Mouse (Mus musculus): ENCODE measurements around the gene Fez2. TPM values are rescaled to one million over a fixed set of nuclear protein-coding genes. Genes with fewer than 3 reads are reported as not detected.

The Fez2 gene
- polyA plus RNA-seq, 1 experiment from 2014 or later, result 43.7 TPM

- Histone ChIP-seq H3K27ac (no peak overlapping the region), H3K36me3 (peaks cover 28% of the 10 kb centered on the region), H3K4me1 (peaks cover 3% of the 10 kb centered on the region; the same call in 1 of the 2 replicates), H3K4me3 (no peak overlapping the region), H3K9me3 (no peaks in the 10 kb centered on the region), H3K27me3 (ENCODE audit: insufficient read depth, poor library complexity, severe bottlenecking) (no peaks in the 10 kb centered on the region)
- DNase-seq (ENCODE audit: low spot score), result peak; percentile 68
- 66% methylated on average over 8 of the region's 8 CpGs for WGBS
Observed at GRCm38 (mm10) chr17:78376587-78376986, 41.4 kb downstream of the Fez2 start.

- peak; percentile 63 for DNase-seq (ENCODE audit: low spot score)
- no peaks in the 10 kb centered on the region for H3K27me3 ChIP-seq (ENCODE audit: insufficient read depth, poor library complexity, severe bottlenecking)
- H3K4me3 ChIP-seq, result no peak overlapping the region
- no peaks in the 10 kb centered on the region for H3K9me3 ChIP-seq
- 60% methylated on average over 10 of the region's 10 CpGs for WGBS
- H3K4me1 ChIP-seq, result peaks cover 3% of the 10 kb centered on the region; the same call in 1 of the 2 replicates
- peaks cover 25% of the 10 kb centered on the region for H3K36me3 ChIP-seq
- H3K27ac ChIP-seq, result no peak overlapping the region
Observed at GRCm38 (mm10) chr17:78374756-78375155, 43.2 kb downstream of the Fez2 start.

GRCm38 (mm10) chr17:78373849-78374248, 44.1 kb downstream of the Fez2 start:
- Histone ChIP-seq H3K4me3 (no peak overlapping the region), H3K27me3 (ENCODE audit: insufficient read depth, poor library complexity, severe bottlenecking) (no peaks in the 10 kb centered on the region), H3K9me3 (no peaks in the 10 kb centered on the region), H3K27ac (no peak overlapping the region), H3K36me3 (peaks cover 25% of the 10 kb centered on the region), H3K4me1 (peaks cover 3% of the 10 kb centered on the region; the same call in 1 of the 2 replicates)
- 88% methylated on average over 8 of the region's 8 CpGs for WGBS
- DNase-seq (ENCODE audit: low spot score), result no peak

- Histone ChIP-seq H3K36me3 (peaks cover 26% of the 10 kb centered on the region), H3K4me1 (peaks cover 3% of the 10 kb centered on the region; the same call in 1 of the 2 replicates), H3K4me3 (no peak overlapping the region), H3K27me3 (ENCODE audit: insufficient read depth, poor library complexity, severe bottlenecking) (no peaks in the 10 kb centered on the region), H3K27ac (no peak overlapping the region), H3K9me3 (no peaks in the 10 kb centered on the region)
- WGBS, result 85% methylated on average over 6 of the region's 6 CpGs
- DNase-seq (ENCODE audit: low spot score), result no peak
Observed at GRCm38 (mm10) chr17:78373174-78373573, 44.8 kb downstream of the Fez2 start.

- Histone ChIP-seq H3K27me3 (ENCODE audit: insufficient read depth, poor library complexity, severe bottlenecking) (no peaks in the 10 kb centered on the region), H3K36me3 (peaks cover 26% of the 10 kb centered on the region), H3K4me1 (no peaks in the 10 kb centered on the region), H3K9me3 (no peaks in the 10 kb centered on the region), H3K27ac (no peak overlapping the region), H3K4me3 (no peak overlapping the region)
- no peak for DNase-seq (ENCODE audit: low spot score)
- WGBS, result 73% methylated on average over 1 of the region's 1 CpGs
Observed at GRCm38 (mm10) chr17:78370445-78370844, 47.5 kb downstream of the Fez2 start.

GRCm38 (mm10) chr17:78368481-78368880, 49.5 kb downstream of the Fez2 start:
- Histone ChIP-seq H3K36me3 (peaks cover 21% of the 10 kb centered on the region), H3K4me1 (no peaks in the 10 kb centered on the region), H3K27me3 (ENCODE audit: insufficient read depth, poor library complexity, severe bottlenecking) (no peaks in the 10 kb centered on the region), H3K27ac (no peak overlapping the region), H3K4me3 (no peak overlapping the region), H3K9me3 (no peaks in the 10 kb centered on the region)
- no peak for DNase-seq (ENCODE audit: low spot score)
- 86% methylated on average over 8 of the region's 8 CpGs for WGBS

- no peak for DNase-seq (ENCODE audit: low spot score)
- Histone ChIP-seq H3K9me3 (no peaks in the 10 kb centered on the region), H3K36me3 (peaks cover 16% of the 10 kb centered on the region), H3K4me1 (peaks cover 6% of the 10 kb centered on the region; the same call in 1 of the 2 replicates), H3K4me3 (no peak overlapping the region), H3K27ac (no peak overlapping the region), H3K27me3 (ENCODE audit: insufficient read depth, poor library complexity, severe bottlenecking) (no peaks in the 10 kb centered on the region)
- 79% methylated on average over 7 of the region's 7 CpGs for WGBS
Observed at GRCm38 (mm10) chr17:78366070-78366469, 51.9 kb downstream of the Fez2 start.

- DNase-seq (ENCODE audit: low spot score), result no peak
- Histone ChIP-seq H3K4me1 (peaks cover 6% of the 10 kb centered on the region; the same call in 1 of the 2 replicates), H3K36me3 (peaks cover 16% of the 10 kb centered on the region), H3K4me3 (no peak overlapping the region), H3K27ac (no peak overlapping the region), H3K27me3 (ENCODE audit: insufficient read depth, poor library complexity, severe bottlenecking) (no peaks in the 10 kb centered on the region), H3K9me3 (no peaks in the 10 kb centered on the region)
- WGBS, result 81% methylated on average over 23 of the region's 23 CpGs
Observed at GRCm38 (mm10) chr17:78364555-78365302, 53.2 kb downstream of the Fez2 start.

- DNase-seq (ENCODE audit: low spot score), result no peak
- peaks cover 6% of the 10 kb centered on the region; the same call in 1 of the 2 replicates for H3K4me1 ChIP-seq
- H3K27ac ChIP-seq, result peak overlapping the region; percentile 42; the same call in 1 of the 2 replicates
- WGBS, result 67% methylated on average over 13 of the region's 13 CpGs
- H3K9me3 ChIP-seq, result no peaks in the 10 kb centered on the region
- peaks cover 3% of the 10 kb centered on the region; the same call in 1 of the 2 replicates for H3K36me3 ChIP-seq
- H3K4me3 ChIP-seq, result no peak overlapping the region
- H3K27me3 ChIP-seq (ENCODE audit: insufficient read depth, poor library complexity, severe bottlenecking), result no peaks in the 10 kb centered on the region
Observed at GRCm38 (mm10) chr17:78361939-78362728, 55.8 kb downstream of the Fez2 start.

- Histone ChIP-seq H3K27me3 (ENCODE audit: insufficient read depth, poor library complexity, severe bottlenecking) (no peaks in the 10 kb centered on the region), H3K9me3 (no peaks in the 10 kb centered on the region), H3K4me1 (peaks cover 20% of the 10 kb centered on the region), H3K27ac (no peak overlapping the region), H3K36me3 (no peaks in the 10 kb centered on the region), H3K4me3 (no peak overlapping the region)
- WGBS, result 68% methylated on average over 7 of the region's 7 CpGs
- no peak for DNase-seq (ENCODE audit: low spot score)
Observed at GRCm38 (mm10) chr17:78358251-78358726, 59.7 kb downstream of the Fez2 start.

- no peak for DNase-seq (ENCODE audit: low spot score)
- no peak overlapping the region for H3K27ac ChIP-seq
- 79% methylated on average over 4 of the region's 4 CpGs for WGBS
- H3K4me1 ChIP-seq, result peaks cover 20% of the 10 kb centered on the region
- H3K9me3 ChIP-seq, result no peaks in the 10 kb centered on the region
- no peaks in the 10 kb centered on the region for H3K27me3 ChIP-seq (ENCODE audit: insufficient read depth, poor library complexity, severe bottlenecking)
- H3K36me3 ChIP-seq, result no peaks in the 10 kb centered on the region
- no peak overlapping the region for H3K4me3 ChIP-seq
Observed at GRCm38 (mm10) chr17:78357753-78358152, 60.2 kb downstream of the Fez2 start.

GRCm38 (mm10) chr17:78355611-78356010, 62.3 kb downstream of the Fez2 start:
- WGBS, result 94% methylated on average over 8 of the region's 8 CpGs

GRCm38 (mm10) chr17:78354871-78355270, 63.1 kb downstream of the Fez2 start:
- Histone ChIP-seq H3K4me3 (no peak overlapping the region), H3K27me3 (ENCODE audit: insufficient read depth, poor library complexity, severe bottlenecking) (0 out of 2 replicates have a peak, but pooled peaks cover 5% of the 10 kb centered on the region), H3K36me3 (no peaks in the 10 kb centered on the region), H3K4me1 (peaks cover 27% of the 10 kb centered on the region), H3K27ac (no peak overlapping the region), H3K9me3 (no peaks in the 10 kb centered on the region)
- 77% methylated on average over 12 of the region's 12 CpGs for WGBS
- DNase-seq (ENCODE audit: low spot score), result no peak

More at GRCm38 (mm10) chr17:78355611-78356010, 62.3 kb downstream of the Fez2 start:
- Histone ChIP-seq H3K27me3 (ENCODE audit: insufficient read depth, poor library complexity, severe bottlenecking) (0 out of 2 replicates have a peak, but pooled peaks cover 5% of the 10 kb centered on the region), H3K9me3 (no peaks in the 10 kb centered on the region), H3K4me1 (peaks cover 26% of the 10 kb centered on the region), H3K27ac (no peak overlapping the region), H3K36me3 (no peaks in the 10 kb centered on the region), H3K4me3 (no peak overlapping the region)
- DNase-seq (ENCODE audit: low spot score), result no peak
